Mouse (Mus musculus) inflammation-experienced regulatory T-cells, adult 6 months (primary cell): Measurements from ENCODE around the gene Cnih1. TPM values are rescaled to one million over a fixed set of nuclear protein-coding genes. Genes with fewer than 3 reads are reported as not detected.
"Not testable (repeated sequence)": the region's sequence is repeated elsewhere in the genome, so short reads cannot be mapped to it uniquely, and the experiment has no call there.

ENCODE experiments used
- ATAC-seq: one replicate; pipeline ENCODE4 v1.8.0; 2017
- polyA plus RNA-seq, 3 experiments: library from polyadenylated mRNA; unstranded; fragments of 100-300 nt; shearing (Covaris generic); gene quantifications; one replicate each; pipeline ENCODE4 v1.2.1; 2017

The Cnih1 gene
- polyA plus RNA-seq, result 10 to 100 TPM; 68.7 to 99.0 (median 71.8) TPM

GRCm38 (mm10) chr14:46787787-46788504 lies at the start of gene Cnih1:
TSS of gene Cnih1 (minus strand) at chr14:46788411.
- peak; percentile 96 for ATAC-seq

- peak; percentile 9 for ATAC-seq
Measured at GRCm38 (mm10) chr14:46832354-46833272, 44.4 kb upstream of the Cnih1 start.

GRCm38 (mm10) chr14:46831837-46832333 lies 43.7 kb upstream of the Cnih1 start, which contains the start of gene Cgrrf1:
TSS of gene Cgrrf1 (plus strand) at chr14:46832125.
- peak; percentile 97 for ATAC-seq

- ATAC-seq, result peak; percentile 54
Measured at GRCm38 (mm10) chr14:46831295-46831694, 43.1 kb upstream of the Cnih1 start.

- ATAC-seq, result no peak
Measured at GRCm38 (mm10) chr14:46827430-46827829, 39.2 kb upstream of the Cnih1 start.

- ATAC-seq, result no peak
Measured at GRCm38 (mm10) chr14:46823996-46824395, 35.8 kb upstream of the Cnih1 start.

- peak; percentile 89 for ATAC-seq
Measured at GRCm38 (mm10) chr14:46821873-46822716, 33.9 kb upstream of the Cnih1 start, which contains the start of gene Gmfb. TSS of gene Gmfb (minus strand) at chr14:46822242.

- ATAC-seq, result peak; percentile 30
Measured at GRCm38 (mm10) chr14:46821271-46821872, 33.2 kb upstream of the Cnih1 start.

- not testable (repeated sequence) for ATAC-seq
Measured at GRCm38 (mm10) chr14:46819961-46820360, 31.8 kb upstream of the Cnih1 start.

- no peak for ATAC-seq
Measured at GRCm38 (mm10) chr14:46818743-46819142, 30.5 kb upstream of the Cnih1 start.

- no peak for ATAC-seq
Measured at GRCm38 (mm10) chr14:46816916-46817622, 28.9 kb upstream of the Cnih1 start.

- no peak for ATAC-seq
Measured at GRCm38 (mm10) chr14:46815640-46816039, 27.4 kb upstream of the Cnih1 start.

GRCm38 (mm10) chr14:46807927-46808326 lies 19.7 kb upstream of the Cnih1 start:
- ATAC-seq, result no peak

- no peak for ATAC-seq
Measured at GRCm38 (mm10) chr14:46806186-46806585, 18.0 kb upstream of the Cnih1 start.

GRCm38 (mm10) chr14:46803791-46804190 lies 15.6 kb upstream of the Cnih1 start:
- no peak for ATAC-seq

- no peak for ATAC-seq
Measured at GRCm38 (mm10) chr14:46803259-46803658, 15.0 kb upstream of the Cnih1 start.

- no peak for ATAC-seq
Measured at GRCm38 (mm10) chr14:46800684-46801345, 12.6 kb upstream of the Cnih1 start.

GRCm38 (mm10) chr14:46794157-46794556 lies 5.9 kb upstream of the Cnih1 start:
- ATAC-seq, result no peak

GRCm38 (mm10) chr14:46790723-46791122 lies 2.5 kb upstream of the Cnih1 start:
- ATAC-seq, result no peak

- no peak for ATAC-seq
Measured at GRCm38 (mm10) chr14:46790303-46790702, 2.1 kb upstream of the Cnih1 start.

- ATAC-seq, result no peak
Measured at GRCm38 (mm10) chr14:46788505-46788901, 292 bp upstream of the Cnih1 start.
